Mouse (Mus musculus): Measurements from ENCODE around the gene Nbea.

DNA sequence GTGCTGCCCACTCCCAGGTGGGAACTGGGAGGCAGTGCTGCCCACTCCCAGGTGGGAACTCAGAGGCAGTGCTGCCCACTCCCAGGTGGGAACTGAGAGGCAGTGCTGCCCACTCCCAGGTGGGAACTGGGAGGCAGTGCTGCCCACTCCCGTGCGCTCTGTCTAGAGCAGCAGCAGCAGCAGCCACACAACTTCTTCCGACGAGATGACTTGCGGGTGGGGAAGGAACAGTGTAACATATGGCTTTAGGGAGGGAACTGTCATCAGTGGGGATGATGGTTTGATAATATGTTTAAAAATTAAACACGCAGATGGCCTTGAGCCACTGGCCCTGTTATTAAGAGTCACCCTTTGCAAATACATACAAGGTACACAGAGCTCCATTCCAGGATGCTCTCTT lies 496.5 kb downstream of the Nbea start:
- TF ChIP-seq CHD2 (IDR thresholded peaks at IDR 0.05; ENCODE audit: low read depth, low read length), result no peak
- no peak for TF ChIP-seq ZNF384 (IDR thresholded peaks at IDR 0.05; ENCODE audit: low read depth, low read length)
- TF ChIP-seq HCFC1 (IDR thresholded peaks at IDR 0.05; ENCODE audit: borderline replicate concordance, insufficient read depth, low read length), result no peak
- TF ChIP-seq ZC3H11A (IDR thresholded peaks at IDR 0.05; ENCODE audit: borderline replicate concordance, low read depth, low read length), result no peak

Data from ES-E14 (cell line).